Mouse (Mus musculus): ENCODE data around the gene Col4a2.

The Col4a2 gene

DNA sequence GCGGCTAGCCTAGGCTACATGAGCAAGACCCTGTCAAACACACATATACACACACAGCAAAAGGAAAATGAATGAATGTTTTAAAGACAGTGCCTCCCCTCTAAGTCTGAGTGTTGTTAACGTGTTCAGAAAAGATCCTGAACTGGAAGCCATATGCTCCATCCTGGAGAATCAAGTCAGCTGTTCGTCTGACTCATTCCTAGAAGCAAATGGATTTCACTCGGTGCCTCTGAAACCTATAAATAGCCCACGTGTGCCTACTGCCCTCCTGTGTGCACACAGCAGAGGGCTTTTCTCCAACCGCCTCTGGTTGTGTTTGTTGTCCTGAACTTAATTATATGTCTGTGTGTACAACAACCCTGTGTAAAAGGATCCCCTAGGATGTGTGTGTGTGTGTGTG lies 109.4 kb downstream of the Col4a2 start:
- peak; percentile 61 for DNase-seq

DNA sequence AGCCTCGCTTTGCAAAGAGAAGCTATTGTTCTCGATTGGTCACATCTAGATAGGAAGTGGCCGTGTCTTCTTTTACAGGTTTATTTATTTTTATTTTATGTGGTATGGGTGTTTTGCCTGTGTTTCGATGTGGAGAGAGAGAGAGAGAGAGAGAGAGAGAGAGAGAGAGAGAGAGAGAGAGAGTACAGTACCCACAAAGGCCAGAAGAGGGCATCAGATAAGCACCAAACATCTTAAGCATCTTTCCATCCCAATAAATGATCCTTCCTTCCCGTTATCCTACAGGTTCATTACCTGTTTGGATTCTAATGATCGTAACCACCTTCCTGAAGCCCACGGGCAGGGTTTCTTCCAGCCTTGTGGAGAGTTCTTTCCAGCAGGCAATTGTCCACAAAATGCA lies 110.5 kb downstream of the Col4a2 start:
- DNase-seq: no peak

DNA sequence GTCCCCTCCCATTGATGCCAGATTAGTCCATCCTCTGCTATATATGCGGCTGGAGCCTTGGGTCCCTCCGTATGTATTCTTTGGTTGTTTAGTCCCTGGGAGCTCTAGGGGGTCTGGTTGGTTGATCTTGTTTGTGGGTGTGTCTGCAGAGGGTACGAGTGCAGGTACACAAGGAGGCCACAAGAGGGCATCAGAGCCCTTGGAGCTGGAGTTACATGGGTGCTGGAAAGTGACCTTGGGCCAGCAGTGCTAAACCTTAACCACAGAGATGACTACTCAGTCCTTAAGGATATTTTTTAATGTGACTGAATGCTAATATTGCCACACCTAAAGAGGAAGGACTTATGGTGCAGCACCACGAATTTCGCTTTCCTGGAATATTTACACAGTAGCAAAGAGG lies 118.1 kb downstream of the Col4a2 start:
- DNase-seq: no peak

DNA sequence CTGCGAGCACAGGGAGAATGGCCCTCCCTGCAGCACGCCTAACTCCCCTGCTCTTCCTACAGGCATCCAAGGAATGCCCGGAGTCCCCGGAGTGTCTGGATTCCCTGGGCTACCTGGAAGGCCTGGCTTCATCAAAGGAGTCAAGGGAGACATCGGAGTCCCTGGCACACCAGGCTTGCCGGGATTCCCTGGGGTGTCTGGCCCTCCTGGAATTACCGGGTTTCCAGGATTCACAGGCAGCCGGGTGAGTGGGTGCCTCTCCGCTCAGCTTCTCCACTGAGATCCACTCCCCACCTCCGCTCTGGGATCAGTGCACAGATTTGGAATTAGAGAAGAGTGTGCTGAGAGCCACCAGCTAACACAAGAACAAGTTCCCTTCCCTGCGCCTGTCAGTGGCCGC lies 125.3 kb downstream of the Col4a2 start:
- peak; percentile 82 for DNase-seq

DNA sequence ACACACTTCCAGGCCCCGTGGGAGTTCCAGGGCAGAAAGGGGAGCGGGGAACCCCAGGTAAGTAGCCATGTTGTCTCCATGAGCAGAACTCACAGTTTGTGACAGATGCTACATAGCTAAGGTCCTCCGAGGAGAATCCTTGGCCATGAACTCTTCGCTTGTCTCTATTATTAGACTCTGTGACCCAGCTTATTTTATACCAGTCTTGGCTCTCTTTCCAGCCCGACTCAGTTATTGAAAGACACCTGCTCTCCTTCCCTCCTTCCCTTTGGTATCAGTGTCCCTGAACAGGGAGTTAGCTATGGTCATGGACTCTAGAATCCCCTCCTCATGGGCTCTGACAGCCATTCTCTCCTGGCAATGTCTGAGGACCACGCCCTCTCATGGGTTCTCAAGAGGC lies 128.7 kb downstream of the Col4a2 start:
- no peak for DNase-seq

DNA sequence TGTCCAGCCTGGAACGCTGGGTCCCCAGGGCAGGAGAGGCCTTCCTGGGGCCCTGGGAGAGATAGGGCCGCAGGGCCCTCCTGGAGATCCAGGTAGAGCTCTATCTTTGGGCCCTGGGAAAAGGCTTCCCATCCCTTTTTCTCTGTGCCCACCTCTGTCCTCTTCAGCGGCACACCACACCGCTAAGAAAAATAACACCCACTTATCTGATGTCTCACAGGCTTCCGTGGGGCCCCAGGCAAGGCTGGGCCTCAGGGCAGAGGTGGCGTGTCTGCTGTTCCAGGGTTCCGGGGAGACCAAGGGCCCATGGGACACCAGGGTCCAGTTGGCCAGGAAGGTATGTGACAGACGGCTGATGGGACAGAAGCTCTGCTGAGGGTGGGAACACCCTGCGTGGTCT lies 131.0 kb downstream of the Col4a2 start:
- DNase-seq: no peak

DNA sequence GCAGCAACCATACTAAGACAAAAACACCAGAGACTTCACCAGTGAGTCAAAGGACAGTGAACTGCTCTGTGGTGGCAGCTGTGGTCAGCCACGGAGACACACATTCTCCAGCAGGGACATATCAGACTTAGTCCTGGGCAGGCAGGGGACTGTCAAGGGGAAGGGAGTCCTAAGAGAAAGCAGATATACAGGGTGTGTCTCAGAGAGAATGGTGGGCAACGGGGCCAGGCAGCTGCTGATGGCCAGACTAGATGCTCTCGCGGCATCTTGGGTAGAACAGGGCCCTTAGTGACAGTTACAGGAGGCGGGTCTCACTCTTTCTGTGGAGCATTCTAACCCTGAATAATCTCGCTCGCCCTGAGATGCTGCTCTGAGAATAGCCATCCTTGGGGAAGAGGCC lies 131.6 kb downstream of the Col4a2 start:
- DNase-seq: no peak

DNA sequence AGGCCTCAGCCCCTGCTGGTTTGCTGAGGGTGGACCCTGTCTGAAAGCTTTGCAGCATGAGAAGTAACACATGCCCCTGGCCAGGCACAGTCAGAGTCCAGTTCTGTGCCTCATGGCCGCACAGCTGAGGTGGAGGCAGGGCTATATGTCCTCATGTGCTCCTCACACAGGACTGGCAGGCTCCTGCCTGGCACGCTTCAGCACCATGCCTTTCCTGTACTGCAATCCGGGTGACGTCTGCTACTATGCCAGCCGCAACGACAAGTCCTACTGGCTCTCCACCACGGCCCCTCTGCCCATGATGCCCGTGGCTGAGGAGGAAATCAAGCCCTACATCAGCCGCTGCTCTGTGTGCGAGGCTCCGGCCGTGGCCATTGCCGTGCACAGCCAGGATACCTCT lies 133.2 kb downstream of the Col4a2 start:
- DNase-seq: no peak

DNA sequence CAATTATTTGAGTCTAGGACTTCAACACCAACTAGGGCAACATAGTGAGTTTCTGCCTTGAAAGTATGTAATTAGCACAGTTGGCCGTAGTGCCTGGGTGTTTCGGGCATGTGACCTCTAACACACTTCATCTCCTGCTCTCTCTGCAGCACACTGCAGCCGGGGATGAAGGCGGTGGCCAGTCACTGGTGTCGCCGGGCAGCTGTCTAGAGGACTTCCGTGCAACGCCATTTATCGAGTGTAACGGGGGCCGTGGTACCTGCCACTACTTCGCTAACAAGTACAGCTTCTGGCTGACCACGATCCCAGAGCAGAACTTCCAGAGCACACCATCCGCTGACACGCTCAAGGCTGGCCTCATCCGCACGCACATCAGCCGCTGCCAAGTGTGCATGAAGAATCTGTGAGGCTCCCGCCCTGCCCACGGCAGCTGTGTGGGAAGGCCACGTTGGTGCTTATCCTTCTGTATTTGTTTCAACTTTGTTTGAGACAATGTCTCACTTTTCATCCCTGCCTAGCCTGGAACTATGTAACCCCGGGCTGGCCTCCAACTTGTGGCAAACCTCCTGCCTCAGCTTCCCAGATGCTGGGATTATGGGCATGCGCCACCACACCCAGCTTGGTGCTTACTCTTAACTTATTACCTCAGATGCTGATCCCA lies 135.4 kb downstream of the Col4a2 start:
- DNase-seq: no peak

DNA sequence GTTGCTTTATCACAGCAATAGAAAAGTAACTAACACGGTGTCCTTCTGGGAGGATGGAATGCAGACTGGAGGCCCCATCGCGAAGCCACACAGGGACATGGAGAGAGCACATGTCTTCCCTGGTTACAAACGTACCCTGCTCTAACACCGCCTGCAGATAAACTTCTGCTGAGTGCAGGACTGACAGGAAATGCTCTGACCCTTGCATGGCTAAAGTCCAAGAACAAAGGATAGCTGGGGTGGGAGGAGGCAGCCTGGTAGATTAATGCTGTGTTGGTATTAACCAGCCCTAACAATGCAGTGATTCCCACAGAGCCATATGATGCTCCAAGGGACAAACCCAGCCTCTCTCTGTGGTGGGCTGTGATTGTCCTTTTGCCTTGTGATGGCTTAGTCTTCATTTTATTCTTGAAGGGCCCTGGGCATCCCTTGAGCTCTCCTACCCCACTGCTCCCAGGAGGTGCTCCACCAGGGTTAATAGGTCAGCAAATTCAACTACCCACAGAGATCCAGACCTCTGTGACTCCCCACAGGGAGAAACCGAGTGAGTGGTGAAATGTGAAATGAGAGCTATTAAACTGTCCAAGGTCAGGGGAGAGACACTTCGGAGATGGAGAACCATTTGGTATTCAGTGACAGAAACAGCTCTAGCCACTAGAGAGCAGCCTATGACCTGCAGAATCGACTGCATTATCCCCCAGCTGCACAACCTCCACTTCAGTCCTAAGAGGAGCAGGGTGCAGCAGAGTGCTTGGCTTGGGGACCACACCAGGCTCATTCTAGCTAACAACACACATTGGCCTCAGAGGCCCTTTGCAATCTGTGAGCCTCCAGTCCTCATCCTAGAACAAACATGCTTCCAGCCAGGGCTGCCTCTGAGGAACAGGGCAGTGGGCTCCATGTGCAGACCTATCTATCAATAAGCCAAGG lies 137.8 kb downstream of the Col4a2 start:
- DNase-seq: no peak

DNA sequence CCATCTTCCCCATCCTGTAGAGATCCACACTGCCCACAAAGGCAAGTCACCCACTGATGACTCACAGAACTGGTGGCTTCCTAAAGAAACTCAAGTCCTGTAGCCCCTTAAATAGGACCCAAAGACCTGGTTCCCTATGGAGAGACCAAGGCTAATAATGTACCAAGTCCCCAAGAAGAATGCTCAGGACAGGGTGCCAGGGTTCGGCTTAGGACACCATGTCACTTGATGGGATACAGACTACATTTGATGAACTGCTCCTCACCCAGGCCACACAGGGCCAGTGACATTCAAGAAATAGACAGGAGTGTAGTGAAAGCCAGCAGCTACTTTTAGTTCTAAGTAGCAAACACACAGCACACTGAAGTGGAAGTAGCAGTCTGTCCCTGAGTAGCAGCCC lies 139.5 kb downstream of the Col4a2 start:
- no peak for DNase-seq

DNA sequence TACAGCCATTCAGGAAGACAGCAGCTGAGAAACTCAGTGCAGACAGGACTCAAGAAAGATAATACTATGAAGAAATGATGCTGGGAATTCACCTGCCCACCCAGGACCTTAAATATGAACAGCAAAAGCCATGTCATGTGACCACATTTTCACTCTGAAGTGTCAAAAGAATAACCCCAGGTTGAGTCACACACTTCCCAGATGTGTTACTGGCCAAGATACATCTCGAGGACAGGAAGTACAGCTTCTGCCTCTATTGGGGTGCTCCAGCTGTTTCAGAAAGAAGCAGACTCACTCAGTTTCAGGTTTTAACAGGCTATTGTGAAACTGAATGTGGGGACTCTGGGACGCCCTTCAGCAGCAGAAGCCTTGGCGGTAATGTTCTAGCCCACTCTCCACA lies 140.0 kb downstream of the Col4a2 start:
- no peak for DNase-seq

DNA sequence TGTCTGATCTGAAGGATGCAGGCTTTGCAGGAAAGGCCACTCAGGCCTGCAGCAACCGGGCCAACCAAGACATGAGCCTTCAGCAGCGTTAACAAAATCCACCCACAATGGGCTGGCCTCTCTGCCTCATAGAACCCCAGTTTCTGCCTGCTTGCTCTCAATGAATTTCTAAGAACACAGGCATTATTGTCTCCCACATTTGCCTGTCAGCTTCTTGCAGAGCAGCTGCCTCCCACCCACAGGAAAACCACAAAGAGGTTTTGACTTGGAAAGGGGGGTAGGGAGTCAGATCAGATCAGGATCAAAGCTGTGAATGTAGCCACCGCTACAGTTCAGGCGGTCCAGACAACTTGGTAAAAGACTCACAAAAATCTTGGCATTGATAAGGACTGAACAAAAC lies 140.4 kb downstream of the Col4a2 start:
- no peak for DNase-seq

DNA sequence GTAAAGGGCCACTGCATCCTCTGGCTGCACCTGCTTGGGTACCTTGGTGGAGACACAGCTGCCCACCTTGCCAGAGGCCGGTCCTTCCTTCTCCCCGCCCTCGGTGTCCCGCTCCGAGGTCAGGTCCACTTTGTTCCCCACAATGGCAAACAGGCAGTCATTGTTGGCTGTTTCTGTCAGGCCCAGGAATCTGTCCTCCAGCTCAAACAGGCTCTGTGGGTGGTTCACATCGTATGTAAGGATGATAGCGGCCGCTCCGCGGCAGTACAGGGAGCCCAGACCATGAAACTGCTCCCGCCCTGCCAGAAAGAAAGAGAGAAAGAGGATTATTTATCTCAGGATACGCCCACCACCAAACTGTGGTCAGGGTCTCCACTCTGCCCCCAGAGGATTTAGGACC lies 141.6 kb downstream of the Col4a2 start:
- no peak for DNase-seq

DNA sequence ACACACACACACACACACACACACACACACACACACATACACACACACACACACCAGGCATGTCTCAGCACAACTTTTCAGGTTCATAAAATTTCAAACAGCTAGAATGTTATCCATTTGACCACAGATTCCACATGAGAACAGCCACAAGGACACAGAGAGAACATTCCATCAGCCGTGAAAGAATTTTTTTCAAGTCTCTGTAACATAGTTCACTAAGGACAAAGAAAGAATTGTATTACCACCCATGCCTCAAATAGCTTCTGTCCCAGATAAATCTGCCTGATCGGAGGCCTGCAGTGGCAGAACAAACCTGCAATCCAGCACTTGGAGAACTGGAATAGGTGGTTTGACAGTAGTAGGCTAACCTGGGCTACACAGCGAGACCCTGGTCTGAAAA lies 144.7 kb downstream of the Col4a2 start:
- DNase-seq: no peak

DNA sequence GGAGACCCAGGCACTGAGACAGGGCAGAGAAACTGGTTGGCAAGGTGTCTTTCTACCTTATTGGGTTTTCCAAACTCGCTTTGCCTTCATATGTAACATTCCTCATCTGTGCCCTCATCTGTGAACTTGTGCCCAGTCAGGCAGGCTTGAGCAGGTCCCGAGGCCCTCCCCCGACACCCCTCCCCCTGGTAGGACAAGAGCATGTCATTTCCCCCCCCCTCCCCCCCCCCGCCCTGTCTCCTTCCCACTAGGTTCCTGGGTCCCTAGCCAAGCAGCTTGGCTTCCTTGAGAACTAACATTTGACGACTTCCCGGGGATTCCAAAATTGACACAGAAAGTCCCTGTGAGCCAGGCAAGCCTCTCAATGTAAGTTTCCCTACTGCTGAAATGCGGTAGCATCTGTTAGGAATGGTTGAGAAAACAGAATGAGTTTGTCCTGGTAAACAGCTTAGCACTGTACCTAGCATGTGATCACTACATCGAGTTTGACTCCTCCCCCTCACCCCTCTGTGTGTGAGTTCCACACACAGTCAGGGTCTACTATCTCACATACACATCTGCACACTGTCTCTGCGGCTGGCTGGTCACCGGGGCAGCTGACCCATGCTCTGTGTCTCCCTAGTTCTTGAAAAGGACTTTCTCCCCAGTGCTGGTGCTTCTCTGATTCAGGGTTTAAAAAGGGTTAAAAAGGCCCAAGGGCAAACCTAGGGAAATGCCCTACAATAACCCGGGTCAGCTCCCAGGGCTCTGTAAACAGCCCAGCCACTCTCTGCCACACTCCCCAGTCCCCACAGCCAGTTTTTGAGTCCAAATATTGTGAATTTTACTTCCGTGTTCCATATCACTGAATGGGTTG lies 145.6 kb downstream of the Col4a2 start:
- DNase-seq: no peak

DNA sequence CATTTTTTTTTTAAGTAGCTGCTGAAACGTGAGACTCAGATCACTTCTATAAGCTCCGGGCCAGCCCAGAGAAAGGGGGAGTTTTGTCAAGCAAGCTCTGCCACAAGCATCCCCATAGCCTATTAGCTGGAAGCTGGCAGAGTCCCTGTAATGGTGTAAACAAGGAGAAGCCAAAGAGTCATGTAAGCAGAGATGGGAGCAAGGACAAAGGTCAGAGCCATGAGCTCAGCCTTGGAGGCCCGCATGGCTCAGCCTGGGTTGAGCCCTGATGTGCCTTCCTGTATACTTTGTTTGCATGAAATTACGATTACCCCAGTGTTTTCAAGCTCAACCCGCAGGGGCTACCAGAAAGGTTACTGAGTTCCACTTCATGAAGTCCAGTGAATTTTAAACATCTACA lies 146.4 kb downstream of the Col4a2 start:
- no peak for DNase-seq

DNA sequence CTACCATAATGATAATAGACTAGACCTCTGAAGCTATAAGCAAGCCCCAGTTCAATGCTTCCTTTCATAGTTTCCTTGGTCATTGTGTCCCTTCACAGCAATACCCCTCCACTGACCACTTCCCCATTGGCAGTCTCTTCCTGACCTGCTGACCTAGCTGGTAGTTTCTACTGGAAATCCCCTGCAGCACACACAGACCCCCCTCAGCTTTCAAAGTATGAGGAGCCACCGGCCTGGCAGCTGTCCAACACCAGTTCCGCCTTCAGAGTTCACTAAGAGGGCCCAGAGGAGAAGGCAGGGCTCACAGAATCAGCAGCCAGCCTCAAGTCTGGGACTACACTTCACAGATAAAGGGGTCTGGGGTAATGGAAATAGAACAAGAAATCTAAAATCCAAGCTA lies 148.3 kb downstream of the Col4a2 start:
- no peak for DNase-seq

DNA sequence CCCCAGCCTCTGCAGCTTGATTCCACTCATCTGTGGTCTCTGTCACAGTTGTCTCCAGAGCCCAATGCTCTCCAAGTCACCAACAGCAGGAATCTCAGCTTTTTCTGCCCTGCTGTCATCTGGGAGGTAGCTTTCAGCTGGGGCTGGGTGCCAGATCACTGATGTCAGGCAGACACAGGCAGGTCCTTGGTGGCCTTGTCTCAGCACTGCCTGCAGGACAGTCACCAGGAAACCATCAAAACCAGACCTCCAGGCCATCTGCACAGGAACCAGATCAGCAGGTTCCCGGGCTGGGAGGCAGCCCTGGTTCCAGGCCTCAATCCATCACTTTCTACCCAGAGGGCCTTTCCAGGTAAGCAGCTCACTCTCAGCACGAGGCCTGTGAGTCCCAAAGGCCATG lies 149.2 kb downstream of the Col4a2 start:
- DNase-seq: no peak

DNA sequence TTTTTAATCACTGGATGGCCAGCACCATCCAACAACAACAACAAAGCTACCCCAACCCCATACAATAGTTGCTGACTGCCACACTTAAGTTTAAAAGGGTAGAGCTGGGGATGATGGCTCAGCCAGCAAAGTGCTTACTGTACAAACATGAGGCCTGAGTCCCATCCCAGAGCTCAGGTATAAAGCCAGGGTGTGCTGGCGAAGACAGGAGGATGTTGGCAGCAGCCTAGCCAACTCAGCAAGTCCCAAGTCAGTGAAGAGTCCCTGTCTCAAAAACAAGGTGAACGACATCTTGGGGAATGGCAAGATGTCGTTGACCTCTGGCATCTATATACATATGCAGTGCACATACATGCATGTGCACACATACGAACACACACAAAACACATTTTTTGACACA lies 150.0 kb downstream of the Col4a2 start:
- no peak for DNase-seq

DNA sequence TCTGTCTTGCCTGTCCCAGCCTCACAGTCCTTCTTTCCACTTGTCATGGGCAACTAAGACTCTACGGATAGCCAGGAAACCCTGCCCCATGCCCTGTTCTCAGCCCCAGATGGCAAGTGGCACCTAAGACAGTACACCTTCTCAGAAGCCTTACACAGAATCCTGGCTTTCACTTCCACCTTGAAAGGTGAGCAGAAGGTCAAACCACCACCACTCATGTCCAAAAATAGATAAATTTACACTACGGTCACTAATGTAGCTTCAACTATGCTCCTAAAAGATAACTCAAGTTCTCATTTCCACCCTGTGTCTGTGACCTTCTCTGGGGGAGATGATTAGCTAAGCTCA lies 150.9 kb downstream of the Col4a2 start:
- no peak for DNase-seq

DNA sequence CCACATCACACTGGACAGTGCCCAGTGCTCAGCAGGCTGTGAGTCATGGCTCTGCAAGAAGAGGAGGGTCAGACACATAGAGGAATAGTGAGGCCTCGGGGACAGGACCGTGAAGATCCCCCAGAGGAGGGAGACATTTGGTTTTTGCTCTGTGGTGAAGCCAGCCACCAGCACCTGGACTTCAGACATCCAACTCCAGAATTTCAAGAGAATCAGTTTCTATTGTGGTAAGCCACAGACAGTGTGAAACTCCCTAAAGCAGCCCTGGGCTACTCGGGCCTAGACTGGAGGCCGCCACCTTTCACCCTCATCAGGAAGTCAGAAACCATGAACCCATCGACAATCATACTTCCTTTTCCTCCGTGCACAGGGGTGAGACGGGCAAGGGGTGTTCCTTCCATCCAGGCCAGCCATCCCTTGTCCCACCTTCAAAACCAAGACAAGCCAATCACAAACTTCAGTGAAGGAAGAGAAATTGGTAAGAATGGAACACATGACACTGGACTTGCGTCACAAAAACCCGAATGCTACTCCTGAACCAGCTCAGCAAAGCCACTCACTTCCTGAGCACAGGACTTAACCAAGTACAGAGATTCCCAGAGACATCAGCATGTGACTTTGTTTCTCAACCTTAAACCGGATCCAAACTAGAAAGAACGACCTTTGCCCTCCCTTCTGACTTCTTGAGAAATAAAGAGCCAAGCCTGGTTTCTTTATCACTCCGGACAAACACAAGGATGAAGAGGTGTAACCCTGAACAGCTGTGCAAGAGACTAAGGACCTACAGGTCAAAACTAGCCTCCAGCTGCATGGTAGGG lies 151.5 kb downstream of the Col4a2 start:
- DNase-seq: no peak

DNA sequence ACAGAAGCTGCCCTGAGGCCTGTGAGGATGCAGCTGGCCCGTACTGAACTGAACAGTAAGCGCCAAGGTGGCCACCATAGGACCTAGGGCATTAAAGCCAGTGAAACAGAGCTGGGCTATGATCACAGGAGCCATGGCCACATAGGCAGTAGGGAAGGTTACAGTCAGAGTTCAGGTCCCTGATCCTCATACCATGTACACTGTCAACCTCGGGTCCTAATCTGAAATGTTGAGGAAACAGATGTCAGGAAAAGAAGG lies 152.0 kb downstream of the Col4a2 start:
- no peak for DNase-seq

All from right cerebral cortex, adult 18-20 months (tissue).